Mouse (Mus musculus) B cell, adult 67 days (primary cell): ENCODE measurements around the gene Ankfy1. TPM values are rescaled to one million over a fixed set of nuclear protein-coding genes. Genes with fewer than 3 reads are reported as not detected.

Experiments used
- total RNA-seq, 2 experiments: library from RNA; stranded (reverse); gene quantifications; 4 replicates each; pipeline ENCODE4 v1.2.4; 2023

The Ankfy1 gene
- total RNA-seq, result 100 to 1,000 TPM; 111 to 117 TPM

DNA sequence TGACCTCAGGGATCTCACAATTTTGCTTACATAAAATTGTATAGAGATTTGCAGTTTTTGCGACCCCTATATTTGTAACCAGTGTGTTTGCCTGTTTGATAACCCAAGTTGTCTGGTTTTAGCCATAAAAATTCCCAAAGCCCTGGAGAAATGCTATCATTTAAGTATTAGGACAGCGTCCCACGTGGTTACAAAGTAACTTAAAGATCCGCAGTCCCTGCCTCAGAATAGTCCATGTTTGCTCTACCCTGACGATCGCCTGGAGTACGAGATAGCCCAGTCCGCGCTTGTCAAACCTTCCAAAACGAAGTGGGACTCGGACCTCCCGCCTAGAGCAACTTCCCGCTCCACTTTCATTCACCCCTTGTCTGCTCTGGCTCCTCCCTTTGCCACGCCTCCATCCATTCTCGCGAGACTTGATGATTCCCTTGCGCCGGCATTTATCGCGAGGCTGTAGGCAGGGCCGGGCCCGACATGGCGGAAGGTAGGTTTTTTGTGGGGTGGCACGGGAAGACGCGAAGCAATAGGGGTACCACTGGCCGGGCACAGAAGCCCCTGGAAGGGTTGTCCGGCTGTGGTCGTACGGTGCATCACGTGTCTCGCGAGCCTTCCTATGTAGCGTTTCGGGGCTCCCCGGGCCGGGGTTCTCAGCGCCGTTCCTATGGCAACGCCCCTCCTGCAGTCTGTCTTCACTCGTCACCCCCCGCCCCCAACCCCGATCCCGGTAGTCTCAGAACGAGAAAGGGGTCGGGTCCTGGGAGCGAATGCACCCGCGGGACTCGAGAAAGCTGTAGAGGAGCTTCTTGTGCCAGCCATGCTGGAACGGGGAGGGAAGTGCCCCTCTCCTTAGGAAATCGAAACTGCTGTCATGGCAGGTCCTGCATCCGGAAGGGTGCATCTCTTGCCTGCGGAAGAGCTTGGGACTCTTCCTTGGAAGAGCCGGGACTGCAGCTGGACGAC is at the start of gene Ankfy1:
Ankfy1 (plus strand) TSS at position 456 of the 960 bp plus-strand sequence.

DNA sequence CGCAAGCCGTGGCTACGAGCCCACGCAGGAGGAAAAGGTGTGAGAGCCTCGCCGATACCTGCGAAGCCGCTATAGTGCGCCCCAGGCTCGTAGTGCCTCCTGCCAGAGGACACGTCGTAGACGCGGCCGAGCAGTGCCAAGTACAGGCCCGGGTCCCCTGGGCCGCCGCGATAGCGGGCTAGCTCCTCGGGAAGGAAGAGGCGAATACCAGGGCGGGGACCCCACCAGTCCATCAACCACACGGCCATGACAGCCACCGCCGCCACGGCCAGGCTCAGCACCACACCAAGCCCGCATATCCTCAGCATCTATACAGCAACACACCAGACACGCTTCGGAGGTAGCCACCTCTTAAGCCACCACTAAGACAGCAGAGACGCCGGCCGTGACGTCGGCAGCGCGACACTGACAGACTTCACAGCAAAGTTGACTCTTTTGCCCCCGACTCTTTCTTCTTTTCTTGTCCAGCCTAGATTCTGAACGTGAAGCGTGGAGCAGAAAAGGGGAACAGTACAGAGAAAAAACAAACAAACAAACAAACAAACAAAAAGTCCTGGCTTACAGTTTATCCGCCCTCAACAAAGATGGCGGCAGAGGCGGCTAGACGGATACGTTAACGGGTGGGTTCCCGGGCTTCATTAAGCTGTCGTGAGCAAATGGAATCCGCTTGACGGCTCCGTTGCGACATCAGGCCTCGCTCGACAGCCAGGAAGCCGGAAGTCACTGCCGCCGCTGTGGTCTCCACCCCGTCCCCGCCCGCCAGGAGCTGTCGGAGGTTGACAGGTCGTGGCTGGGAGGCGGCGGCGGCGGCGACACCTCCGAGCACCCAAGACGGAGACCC is 105.9 kb downstream of the Ankfy1 start, which contains the start of the genes Cyb5d2 and Zzef1:
Cyb5d2 (minus strand) TSS at position 688 of the 841 bp plus-strand sequence.
Zzef1 (plus strand) TSS at position 772 of the 841 bp plus-strand sequence.

Other genes starting within 250 kb of the Ankfy1 start
- 100 to 1,000 TPM; 155 to 165 TPM for gene Mybbp1a, start 248.7 kb upstream of the Ankfy1 start, total RNA-seq
- gene Spns2, start 200.1 kb upstream of the Ankfy1 start, total RNA-seq, result 10 to 100 TPM; 41.9 to 59.0 TPM
- gene Spns3, start 139.5 kb upstream of the Ankfy1 start, total RNA-seq, result 10 to 100 TPM; 12.5 to 12.6 TPM
- gene Ube2g1, start 82.7 kb upstream of the Ankfy1 start, total RNA-seq, result 10 to 100 TPM; 37.2 to 44.9 TPM
- 1 to 10 TPM; 8.0 to 8.7 TPM for gene Cyb5d2, start 106.1 kb downstream of the Ankfy1 start, total RNA-seq
- 10 to 100 TPM; 87.7 to 92.5 TPM for gene Zzef1, start 106.2 kb downstream of the Ankfy1 start, total RNA-seq